Mouse (Mus musculus) left cerebral cortex, adult 2 months (tissue): ENCODE results near the gene Esrra. TPM values are rescaled to one million over a fixed set of nuclear protein-coding genes. Genes with fewer than 3 reads are reported as not detected.

Experiments
- DNase-seq, 2 experiments: peaks; one replicate each; pipeline ENCODE4 v3.0.0; 2021 to 2022; ENCODE audit warnings: low spot score in 2 of 2, mixed read lengths in 1 of 2; ENCODE audit errors: extremely low spot score in 1 of 2
- H3K27ac ChIP-seq: fragments of 200-600 bp; 2 replicates; pipeline ENCODE4 v1.8.1; 2022
- H3K4me3 ChIP-seq: fragments of 200-600 bp; 2 replicates; pipeline ENCODE4 v1.8.1; 2022
- CTCF ChIP-seq: fragments of 200-600 bp; IDR thresholded peaks from 2 replicates; pipeline ENCODE4 v1.8.1; 2022; ENCODE audit warnings: antibody characterized with exemption, mild to moderate bottlenecking, moderate library complexity
- intact Hi-C: fragments of 180-260 bp; cut with DNase I; formaldehyde crosslinking; loops from one replicate; pipeline ENCODE4 v1.15.1; 2025
- total RNA-seq, 2 experiments: library from RNA; stranded (reverse); gene quantifications; 2 replicates each; pipeline ENCODE4 v1.2.3; 2021

Gene Esrra
- total RNA-seq, 2 experiments from 2014 or later = 66.8 to 69.2 TPM

GRCm38 (mm10) chr19:6940396-6941351 lies 19.1 kb upstream of the Esrra start:
- Histone ChIP-seq H3K4me3 (peak overlapping the region; percentile 92), H3K27ac (peak overlapping the region; percentile 97)
- DNase-seq = no peak
- intact Hi-C loops = loop anchor here (5.0 kb wide), 1 partner anchor 37 kb away; the partner anchor contains the start of gene Plcb3
- TF ChIP-seq CTCF = no peak

- no peak for DNase-seq
- no peak for TF ChIP-seq CTCF
- intact Hi-C loops = loop anchor here (5.0 kb wide), 1 partner anchor 38 kb away; the partner anchor contains the start of gene Plcb3
- H3K4me3 ChIP-seq = peak overlapping the region; percentile 92
- H3K27ac ChIP-seq = peak overlapping the region; percentile 97; the same call in 1 of the 2 replicates
Observed at GRCm38 (mm10) chr19:6939106-6940002, 17.7 kb upstream of the Esrra start.

- no peak for TF ChIP-seq CTCF
- DNase-seq = no peak
- intact Hi-C loops = no loop called here
- no peak overlapping the region for H3K4me3 ChIP-seq
- H3K27ac ChIP-seq = no peak overlapping the region
Observed at GRCm38 (mm10) chr19:6937541-6938465, 16.2 kb upstream of the Esrra start.

GRCm38 (mm10) chr19:6936299-6936698 lies 14.7 kb upstream of the Esrra start:
- no peak overlapping the region for H3K4me3 ChIP-seq
- intact Hi-C loops = no loop called here
- DNase-seq = no peak
- no peak overlapping the region for H3K27ac ChIP-seq
- TF ChIP-seq CTCF = peak; percentile 57

- H3K27ac ChIP-seq = peak within 1 kb of the TSS; percentile 91
Observed at GRCm38 (mm10) chr19:6934195-6934977, 12.8 kb upstream of the Esrra start, which contains the start of gene Kcnk4. Gene Kcnk4, minus strand, starts transcription at chr19:6934515.

DNA sequence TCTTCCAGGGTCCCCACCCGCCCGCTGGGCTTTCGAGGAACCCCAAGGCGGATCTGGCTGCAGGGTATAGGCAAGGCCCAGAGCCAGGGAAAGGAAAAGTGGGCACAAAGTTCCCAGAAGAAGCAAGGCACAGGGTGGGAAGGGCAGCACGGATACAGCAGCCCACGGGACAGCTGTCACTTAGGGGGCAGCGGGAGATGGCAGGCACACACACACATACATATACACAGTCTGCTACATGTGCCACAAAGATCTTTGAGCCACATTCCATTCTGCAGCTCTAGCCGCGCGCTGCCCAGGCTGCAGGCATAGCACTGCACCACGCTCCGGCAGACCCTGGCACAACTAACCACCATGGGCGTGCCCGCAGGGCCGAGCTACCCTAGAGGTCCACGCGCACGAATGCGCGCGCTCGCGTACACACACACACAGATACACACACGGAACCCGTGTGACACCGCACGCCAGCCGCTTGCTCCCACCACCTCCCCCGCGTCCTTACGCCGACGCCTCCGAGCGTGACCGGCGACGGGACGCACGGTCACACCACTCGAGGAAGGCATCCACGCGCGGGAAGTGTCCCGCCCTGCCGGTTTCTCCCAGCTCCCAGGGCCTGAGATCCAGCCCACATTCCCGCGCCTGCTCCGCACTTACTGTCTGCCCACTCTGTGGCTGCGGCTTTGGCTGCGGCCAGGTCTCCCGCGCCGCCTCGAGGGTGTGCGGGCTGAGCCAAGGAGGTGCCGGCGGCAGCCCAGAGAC lies 12.0 kb upstream of the Esrra start:
- intact Hi-C loops = no loop called here
- DNase-seq = peak; percentile 57 to 67
- no peak for TF ChIP-seq CTCF
- Histone ChIP-seq H3K27ac (peak overlapping the region; percentile 91), H3K4me3 (peak overlapping the region; percentile 54)

More at GRCm38 (mm10) chr19:6934195-6934977, 12.8 kb upstream of the Esrra start, which contains the start of gene Kcnk4:
- H3K4me3 ChIP-seq = peak within 1 kb of the TSS; percentile 54
- intact Hi-C loops = no loop called here
- no peak for DNase-seq
- TF ChIP-seq CTCF = no peak

- Histone ChIP-seq H3K27ac (peak overlapping the region; percentile 91), H3K4me3 (peak overlapping the region; percentile 54)
- intact Hi-C loops = no loop called here
- DNase-seq = no peak
- TF ChIP-seq CTCF = no peak
Observed at GRCm38 (mm10) chr19:6933102-6933435, 11.5 kb upstream of the Esrra start.

DNA sequence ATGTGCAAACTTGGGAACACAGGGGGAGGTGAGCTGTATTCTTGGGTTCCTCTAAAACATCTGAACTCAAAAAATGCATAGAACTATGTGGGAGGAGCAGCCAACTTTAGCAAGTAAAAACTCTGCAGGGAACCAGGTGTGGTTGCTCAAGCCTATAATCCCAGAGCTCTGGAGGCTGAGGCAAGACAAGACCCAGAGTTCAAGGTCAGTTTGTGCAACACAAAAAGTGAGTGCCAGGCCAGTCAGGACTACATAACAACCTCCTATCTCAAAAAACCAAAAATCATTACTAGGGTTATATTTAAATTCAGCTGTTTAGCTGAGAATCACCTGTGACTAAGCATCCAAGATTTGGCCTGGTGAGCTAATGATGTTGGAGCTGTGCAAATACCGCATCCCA lies 10.4 kb upstream of the Esrra start:
- intact Hi-C loops = no loop called here
- no peak for DNase-seq
- peak overlapping the region; percentile 91 for H3K27ac ChIP-seq
- H3K4me3 ChIP-seq = peak overlapping the region; percentile 54
- TF ChIP-seq CTCF = no peak

GRCm38 (mm10) chr19:6931002-6931401 lies 9.4 kb upstream of the Esrra start:
- DNase-seq = no peak
- TF ChIP-seq CTCF = no peak
- intact Hi-C loops = no loop called here
- no peak overlapping the region for H3K27ac ChIP-seq
- no peak overlapping the region for H3K4me3 ChIP-seq
